Mouse (Mus musculus) midbrain, postnatal 0 days (tissue): ENCODE measurements around the gene Lrp1. TPM values are rescaled to one million over a fixed set of nuclear protein-coding genes. Genes with fewer than 3 reads are reported as not detected.

Experiments used
- ATAC-seq: fragments of 200-750 bp; cut with Nextera tagmentation; 2 replicates; pipeline ENCODE4 v1.8.0; 2017; ENCODE audit warnings: moderate number of reproducible peaks, mild to moderate bottlenecking, moderate TSS enrichment, moderate library complexity; ENCODE audit not compliant: low FRiP score
- DNase-seq: peaks from one replicate; pipeline ENCODE4 v3.0.0-alpha.2; 2015; ENCODE audit warnings: low spot score
- H3K27ac ChIP-seq: fragments of 300-500 bp; sonication (generic); 2 replicates; pipeline ENCODE4 v1.5.1; 2014; ENCODE audit warnings: low read depth, mild to moderate bottlenecking, low read length, mixed read lengths
- H3K27me3 ChIP-seq: fragments of 300-500 bp; sonication (generic); 2 replicates; pipeline ENCODE4 v1.6.1; 2014; ENCODE audit warnings: low read length, control low read depth, mixed read lengths; ENCODE audit not compliant: insufficient read depth
- H3K36me3 ChIP-seq: fragments of 300-500 bp; sonication (generic); 2 replicates; pipeline ENCODE4 v1.6.1; 2014; ENCODE audit warnings: low read length, control low read depth, mixed read lengths; ENCODE audit not compliant: insufficient read depth
- H3K4me1 ChIP-seq: fragments of 300-500 bp; sonication (generic); 2 replicates; pipeline ENCODE4 v1.6.1; 2014; ENCODE audit warnings: mild to moderate bottlenecking, control low read depth, antibody characterized with exemption, low read length, mixed read lengths; ENCODE audit not compliant: insufficient read depth
- H3K4me2 ChIP-seq: fragments of 300-500 bp; sonication (generic); 2 replicates; pipeline ENCODE4 v1.6.1; 2014; ENCODE audit warnings: low read depth, mild to moderate bottlenecking, low read length, mixed read lengths; ENCODE audit not compliant: poor library complexity, severe bottlenecking
- H3K4me3 ChIP-seq: fragments of 300-500 bp; sonication (generic); 2 replicates; pipeline ENCODE4 v1.5.1; 2014; ENCODE audit warnings: low read depth, mild to moderate bottlenecking, low read length, moderate library complexity
- H3K9ac ChIP-seq: fragments of 300-500 bp; sonication (generic); replicated peaks from 2 replicates; pipeline ENCODE4 v1.6.1; 2014; ENCODE audit warnings: mild to moderate bottlenecking, low read length, moderate library complexity, mixed read lengths; ENCODE audit not compliant: poor library complexity, severe bottlenecking
- H3K9me3 ChIP-seq: fragments of 300-500 bp; sonication (generic); 2 replicates; pipeline ENCODE4 v1.6.1; 2016; ENCODE audit warnings: low read length, control low read depth
- CTCF ChIP-seq: IDR thresholded peaks from 2 replicates; pipeline ENCODE4 v1.5.1; 2016; ENCODE audit warnings: antibody characterized with exemption, mild to moderate bottlenecking
- WGBS: fragments of 180-500 bp; shearing (Covaris S2); extraction: QIAGEN DNeasy Blood & Tissue Kit; methylation state at CpG from one replicate; pipeline ENCODE4 v1.1.7; 2014; 5-methylcytosine and 5-hydroxymethylcytosine counted together
- polyA plus RNA-seq: library from polyadenylated mRNA; unstranded; fragments of >200 nt; fragmentation: Nextera tagmentation; extraction: Ambion mirVana; gene quantifications from 2 replicates; pipeline ENCODE4 v1.2.1, GENCODE M21; 2015
- total RNA-seq: library from RNA; depleted of rRNA; stranded (reverse); fragments of >200 nt; gene quantifications from 2 replicates; pipeline ENCODE4 v1.2.3, GENCODE M21; 2014; rRNA removed

Gene Lrp1
- 297 and 319 TPM in 2 replicates for total RNA-seq
- 79.8 and 84.4 TPM in 2 replicates for polyA plus RNA-seq

GRCm38 (mm10) chr10:127620406-127621190 lies at the start of gene Lrp1:
Lrp1 (minus strand) TSS chr10:127621148.
- H3K36me3 ChIP-seq, result peaks cover 6% of the 10 kb centered on the region; the same call in 1 of the 2 replicates
- WGBS, result 0% methylated on average over 21 of the region's 32 CpGs
- peak within 1 kb of the TSS; percentile 82 for H3K27ac ChIP-seq
- H3K4me3 ChIP-seq, result peak within 1 kb of the TSS; percentile 88
- peak within 1 kb of the TSS; percentile 96 for H3K9ac ChIP-seq
- no peaks in the 10 kb centered on the region for H3K9me3 ChIP-seq
- ATAC-seq (peak; percentile 70), DNase-seq (peak; percentile 27)
- H3K4me1 ChIP-seq, result peaks cover 18% of the 10 kb centered on the region
- H3K27me3 ChIP-seq, result no peaks in the 10 kb centered on the region
- TF ChIP-seq CTCF, result peak; percentile 27; the same call in 1 of the 2 replicates
- peak within 1 kb of the TSS; percentile 97 for H3K4me2 ChIP-seq

- WGBS, result 96% methylated on average over 2 of the region's 2 CpGs
- no peak overlapping the region for H3K4me2 ChIP-seq
- H3K4me3 ChIP-seq, result no peak overlapping the region
- H3K9me3 ChIP-seq, result no peaks in the 10 kb centered on the region
- no peak overlapping the region for H3K27ac ChIP-seq
- H3K27me3 ChIP-seq, result peaks cover 16% of the 10 kb centered on the region; the same call in 1 of the 2 replicates
- H3K36me3 ChIP-seq, result no peaks in the 10 kb centered on the region
- DNase-seq, result no peak
- no peak overlapping the region for H3K9ac ChIP-seq
- ATAC-seq, result no peak
- peaks cover 8% of the 10 kb centered on the region; the same call in 1 of the 2 replicates for H3K4me1 ChIP-seq
- no peak for TF ChIP-seq CTCF
These were observed 49.2 kb upstream of the Lrp1 start for GRCm38 (mm10) chr10:127670185-127670584.

GRCm38 (mm10) chr10:127669170-127669569 lies 48.2 kb upstream of the Lrp1 start:
- Histone ChIP-seq H3K27me3 (peaks cover 26% of the 10 kb centered on the region), H3K4me2 (no peak overlapping the region), H3K36me3 (no peaks in the 10 kb centered on the region), H3K27ac (no peak overlapping the region), H3K4me1 (peaks cover 8% of the 10 kb centered on the region; the same call in 1 of the 2 replicates), H3K9ac (no peak overlapping the region), H3K9me3 (no peaks in the 10 kb centered on the region), H3K4me3 (no peak overlapping the region)
- 30% methylated on average over 7 of the region's 7 CpGs for WGBS
- no peak for ATAC-seq
- DNase-seq, result no peak
- TF ChIP-seq CTCF, result no peak

- Histone ChIP-seq H3K27ac (peak within 1 kb of the TSS; percentile 62; the same call in 1 of the 2 replicates), H3K9me3 (no peaks in the 10 kb centered on the region), H3K4me2 (peak within 1 kb of the TSS; percentile 95), H3K27me3 (peaks cover 31% of the 10 kb centered on the region), H3K9ac (peak within 1 kb of the TSS; percentile 30), H3K36me3 (no peaks in the 10 kb centered on the region), H3K4me1 (peaks cover 8% of the 10 kb centered on the region; the same call in 1 of the 2 replicates), H3K4me3 (peak within 1 kb of the TSS; percentile 35)
- ATAC-seq (peak; percentile 20; the same call in 1 of the 2 replicates), DNase-seq (no peak)
- WGBS, result 4% methylated on average over 37 of the region's 40 CpGs
- peak; percentile 23 for TF ChIP-seq CTCF
These were observed 47.4 kb upstream of the Lrp1 start, which contains the start of gene Nab2 for GRCm38 (mm10) chr10:127668093-127669050. Nab2 (minus strand) TSS chr10:127668568.

GRCm38 (mm10) chr10:127667269-127668092 lies 46.5 kb upstream of the Lrp1 start:
- peaks cover 8% of the 10 kb centered on the region; the same call in 1 of the 2 replicates for H3K4me1 ChIP-seq

More at GRCm38 (mm10) chr10:127667269-127668092, 46.5 kb upstream of the Lrp1 start:
- Histone ChIP-seq H3K27ac (peak overlapping the region; percentile 62; the same call in 1 of the 2 replicates), H3K27me3 (peaks cover 37% of the 10 kb centered on the region), H3K36me3 (no peaks in the 10 kb centered on the region), H3K4me2 (peak overlapping the region; percentile 95), H3K9ac (peak overlapping the region; percentile 60; the same call in 1 of the 2 replicates), H3K4me3 (peak overlapping the region; percentile 50), H3K9me3 (no peaks in the 10 kb centered on the region)
- no peak for TF ChIP-seq CTCF
- ATAC-seq (peak; percentile 29; the same call in 1 of the 2 replicates), DNase-seq (peak; percentile 62)
- 2% methylated on average over 33 of the region's 35 CpGs for WGBS
